Mouse (Mus musculus) C2C12 (cell line): ENCODE measurements at regions not wholly inside any gene's neighbourhood (a gene's known extent, or its start where the extent isn't known, plus 50 kb on each side); places are given as distances from the start of the nearest gene placed in this dataset.

Experiments used
- CEBPB ChIP-seq: IDR thresholded peaks from one replicate; pipeline ENCODE4 v1.6.1; 2011; ENCODE audit warnings: low read depth, mild to moderate bottlenecking, control low read depth, moderate library complexity
- CTCF ChIP-seq: IDR thresholded peaks from one replicate; pipeline ENCODE4 v1.5.1; 2011; ENCODE audit not compliant: control insufficient read depth, insufficient read depth, insufficient read length
- USF1 ChIP-seq: IDR thresholded peaks from one replicate; pipeline ENCODE4 v1.6.1; 2011; ENCODE audit warnings: low read depth, mild to moderate bottlenecking, control low read depth, moderate library complexity

- no peak for TF ChIP-seq CTCF
- TF ChIP-seq USF1, result no peak
- TF ChIP-seq CEBPB, result no peak
These were observed 148.1 kb upstream of the Pik3r1 start for GRCm38 (mm10) chr13:101915948-101916594.
